Mouse (Mus musculus): ENCODE measurements around the gene Col6a6.

GRCm38 (mm10) chr9:105719851-105720395, 108.0 kb downstream of the Col6a6 start:
- TF ChIP-seq CTCF (IDR thresholded peaks at IDR 0.05; ENCODE audit: extremely low read depth, insufficient read depth, insufficient read length, insufficient replicate concordance) (no peak), POLR2A (IDR thresholded peaks at IDR 0.05; ENCODE audit: low read depth, low read length) (no peak)
